20 mouse cellular contexts compared by ENCODE assay signal in genomic region chr2:90568961-90569481, GRCm38 (mm10). TPM values are rescaled to one million over a fixed set of nuclear protein-coding genes. Genes with fewer than 3 reads are reported as not detected.
DNase-seq lines count a peak whose midpoint lies in the region; ATAC-seq and TF ChIP-seq lines count a peak whose summit lies in the region.
"Had no signal": no experiment of that assay in that cellular context is flagged by ENCODE, and none has a peak within 500 bp of the region (broad histone marks: within the 10 kb centered on the region; RNA-seq: fewer than 3 reads in every experiment).

No protein-coding gene starts in this region.

- H3K27me3 ChIP-seq in megakaryocyte, embryonic 14.5 days (replicated peaks): no peaks in the 10 kb centered on the region
- H3K27me3 ChIP-seq in forebrain, embryonic 16.5 days (replicated peaks; ENCODE audit: control insufficient read depth, insufficient read depth, low read length): no peaks in the 10 kb centered on the region
- H3K27me3 ChIP-seq: heart, embryonic 13.5 days; midbrain, embryonic 13.5 days had no signal

- no peak overlapping the region for H3K4me2 ChIP-seq in forebrain, embryonic 16.5 days (ENCODE audit: low read length)
- H3K4me2 ChIP-seq: heart, embryonic 13.5 days; limb, embryonic 12.5 days; midbrain, embryonic 13.5 days had no signal

- H3K4me1 ChIP-seq in megakaryocyte, embryonic 14.5 days: peaks cover 95% of the 10 kb centered on the region
- H3K4me1 ChIP-seq in forebrain, embryonic 16.5 days (replicated peaks; ENCODE audit: control insufficient read depth, insufficient read depth, low read length): peaks cover 8% of the 10 kb centered on the region

- WGBS in forebrain, embryonic 16.5 days: 85% methylated on average over 7 of the region's 7 CpGs

- intact Hi-C loops in gastrocnemius, adult 2 months (cut with DNase I): no loop called here
- intact Hi-C loops in gastrocnemius, postnatal 14 days (cut with DNase I; ENCODE audit: low total_unique reads): no loop called here

- peaks cover 84% of the 10 kb centered on the region for H3K36me3 ChIP-seq in megakaryocyte, embryonic 14.5 days (replicated peaks; ENCODE audit: low read length)
- H3K36me3 ChIP-seq in forebrain, embryonic 16.5 days (ENCODE audit: control insufficient read depth, insufficient read depth): no peaks in the 10 kb centered on the region
- H3K36me3 ChIP-seq: embryonic facial prominence, embryonic 10.5 days; G1E; heart, embryonic 13.5 days; limb, embryonic 12.5 days; midbrain, embryonic 13.5 days had no signal

- H3K9ac ChIP-seq in forebrain, embryonic 16.5 days (replicated peaks; ENCODE audit: low read depth, low read length): no peak overlapping the region
- H3K9ac ChIP-seq: heart, embryonic 13.5 days; limb, embryonic 12.5 days; midbrain, embryonic 13.5 days had no signal

- DNase-seq in gastrocnemius, adult 2 months: no peak
- DNase-seq in gastrocnemius, postnatal 14 days: no peak
- peak; percentile 67 for DNase-seq in cerebellum, adult 8-10 months
- DNase-seq in kidney, postnatal 14 days: peak; percentile 34
- DNase-seq in heart, adult 11 months: no peak
- DNase-seq: adrenal gland, postnatal 25 days; gastrocnemius, postnatal 36 days; heart, postnatal 4 days; lung, postnatal 4 days had no signal

- no peaks in the 10 kb centered on the region for H3K9me3 ChIP-seq in megakaryocyte, embryonic 14.5 days
- no peaks in the 10 kb centered on the region for H3K9me3 ChIP-seq in forebrain, embryonic 16.5 days (ENCODE audit: control insufficient read depth, low read length)
- H3K9me3 ChIP-seq: embryonic facial prominence, embryonic 10.5 days; G1E; heart, embryonic 13.5 days; limb, embryonic 12.5 days; midbrain, embryonic 13.5 days had no signal

- 0 out of 2 replicates have a peak overlapping the region, but pooled peaks have one; percentile 6 for H3K27ac ChIP-seq in gastrocnemius, adult 2 months
- H3K27ac ChIP-seq in forebrain, embryonic 16.5 days (ENCODE audit: low read length): no peak overlapping the region
- H3K27ac ChIP-seq: embryonic facial prominence, embryonic 10.5 days; heart, embryonic 13.5 days; left cerebral cortex, adult 2 months; limb, embryonic 12.5 days; midbrain, embryonic 13.5 days; stomach, postnatal 0 days had no signal

- H3K4me3 ChIP-seq in gastrocnemius, adult 2 months: no peak overlapping the region
- H3K4me3 ChIP-seq in megakaryocyte, embryonic 14.5 days (replicated peaks): peak overlapping the region; percentile 70
- H3K4me3 ChIP-seq in forebrain, embryonic 16.5 days (replicated peaks; ENCODE audit: low read length): no peak overlapping the region
- H3K4me3 ChIP-seq: embryonic facial prominence, embryonic 10.5 days; heart, embryonic 13.5 days; left cerebral cortex, adult 2 months; limb, embryonic 12.5 days; midbrain, embryonic 13.5 days; myocyte had no signal

- ATAC-seq in megakaryocyte, adult 5-6 weeks (ENCODE audit: poor library complexity, severe bottlenecking): no peak
- no peak for ATAC-seq in forebrain, embryonic 16.5 days
- ATAC-seq: midbrain, embryonic 13.5 days had no signal

- TF ChIP-seq CTCF in gastrocnemius, adult 2 months (IDR thresholded peaks at IDR 0.05): no peak

RNA-seq across cellular contexts. Expression of gene Ptprj, which starts 11.4 kb away (rescaled TPM):
- total RNA-seq in gastrocnemius, adult 2 months (2021): 1 to 10 TPM; 2.1 to 4.2 TPM
- 1 to 10 TPM; 6.5 to 6.6 TPM for total RNA-seq in gastrocnemius, postnatal 14 days (2021)
- polyA plus RNA-seq in megakaryocyte, embryonic 14.5 days (2012; ENCODE audit: insufficient read depth, low replicate concordance): 2.2 and 8.7 TPM in 2 replicates
- total RNA-seq in megakaryocyte, adult 5-6 weeks (2015): 103 and 104 TPM in 2 replicates
- 94.7 and 107 TPM in 2 replicates for total RNA-seq in megakaryocyte, adult 5-6 weeks (2017)
- 3.9 and 4.6 TPM in 2 replicates for polyA plus RNA-seq in forebrain, embryonic 16.5 days (2015; fragmentation: Nextera tagmentation; extraction: Ambion mirVana)

Comparison
In these comparisons a context has a peak if more than half of its experiments do, and no peak if none do; other contexts are left out.
1. DNase-seq: peak in cerebellum, adult 8-10 months (single experiment) and kidney, postnatal 14 days (single experiment); none in gastrocnemius, adult 2 months (single experiment), gastrocnemius, postnatal 14 days (single experiment) and heart, adult 11 months (single experiment).
2. RNA of gene Ptprj, which starts 11.4 kb away (total RNA-seq): 94.7 to 107 TPM in megakaryocyte, adult 5-6 weeks; 6.5 to 6.6 TPM in gastrocnemius, postnatal 14 days and 2.1 to 4.2 TPM in gastrocnemius, adult 2 months; every median in the first group is over 10 times any median in the second.